Mouse (Mus musculus) liver, embryonic 18 days (tissue): ENCODE data around the gene Rasgef1b. TPM values are rescaled to one million over a fixed set of nuclear protein-coding genes. Genes with fewer than 3 reads are reported as not detected.

ENCODE experiments used
- polyA plus RNA-seq: library from polyadenylated mRNA; depleted of rRNA; stranded (reverse); fragments of >200 nt; gene quantifications from 2 replicates; pipeline ENCODE4 v1.2.3, GENCODE M21; 2012; rRNA removed

The Rasgef1b gene
- polyA plus RNA-seq: 8.7 and 10.9 TPM in 2 replicates

DNA sequence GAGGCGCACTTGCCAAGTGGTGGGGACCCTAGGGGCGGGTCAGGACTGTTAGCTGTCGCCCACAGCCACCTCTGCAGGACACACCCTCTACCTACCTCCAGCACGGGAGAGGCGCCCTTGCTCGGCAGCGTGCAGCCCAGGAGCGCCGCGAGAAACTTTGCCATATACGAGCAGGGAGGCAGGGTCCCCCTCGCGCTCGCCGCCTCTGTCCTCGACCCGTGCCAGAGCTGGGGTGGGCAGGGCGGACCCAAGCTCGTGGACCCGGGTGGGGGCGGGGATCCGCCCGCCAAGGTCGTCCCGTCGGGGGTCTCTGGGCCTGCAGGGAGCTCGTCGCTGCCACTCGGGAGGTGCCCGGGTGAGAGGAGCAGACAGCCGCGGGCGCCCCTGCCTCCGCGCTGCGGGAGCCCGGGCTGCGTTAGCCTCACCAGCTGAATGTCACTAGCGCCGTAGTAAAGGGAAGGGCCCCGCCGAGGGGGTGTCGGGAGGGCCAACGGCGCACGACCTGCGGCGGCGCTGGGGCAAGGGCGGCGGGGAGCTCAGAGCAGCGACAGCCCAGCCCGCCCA, at the start of gene Rasgef1b:
Gene Rasgef1b (minus strand): TSS at position 417 of the 564 bp plus-strand sequence.

Other genes starting within 250 kb of the Rasgef1b start
- gene Vamp9, start 177.2 kb upstream of the Rasgef1b start, polyA plus RNA-seq: not detected in 2 replicates
- gene Hnrnpd, start 249.9 kb upstream of the Rasgef1b start, polyA plus RNA-seq: 105 and 107 TPM in 2 replicates
- 1.1 TPM in 2 replicates for gene 4930524J08Rik, start 250.0 kb upstream of the Rasgef1b start, polyA plus RNA-seq